Mouse (Mus musculus): ENCODE results near the gene Maff. TPM values are rescaled to one million over a fixed set of nuclear protein-coding genes. Genes with fewer than 3 reads are reported as not detected.

Maff gene
- polyA plus RNA-seq, 1 experiment from 2014 or later, result 1.7 TPM

- Histone ChIP-seq H3K27ac (replicated peaks) (no peak overlapping the region), H3K4me2 (no peak overlapping the region), H3K36me3 (no peaks in the 10 kb centered on the region), H3K27me3 (replicated peaks) (no peaks in the 10 kb centered on the region), H3K4me3 (no peak overlapping the region), H3K9ac (no peak overlapping the region), H3K9me3 (no peaks in the 10 kb centered on the region), H3K4me1 (peaks cover 21% of the 10 kb centered on the region)
- ATAC-seq (ENCODE audit: extremely low read depth, insufficient number of reproducible peaks, low FRiP score, low TSS enrichment), result no peak
- WGBS, result 76% methylated on average over 4 of the region's 4 CpGs
Measured at GRCm38 (mm10) chr15:79330521-79330920, 15.9 kb upstream of the Maff start.

GRCm38 (mm10) chr15:79333409-79333808, 13.0 kb upstream of the Maff start:
- Histone ChIP-seq H3K4me1 (no peaks in the 10 kb centered on the region), H3K9me3 (no peaks in the 10 kb centered on the region), H3K27ac (replicated peaks) (no peak overlapping the region), H3K36me3 (no peaks in the 10 kb centered on the region), H3K4me3 (no peak overlapping the region), H3K27me3 (replicated peaks) (0 out of 2 replicates have a peak, but pooled peaks cover 3% of the 10 kb centered on the region), H3K4me2 (no peak overlapping the region), H3K9ac (no peak overlapping the region)
- ATAC-seq (ENCODE audit: extremely low read depth, insufficient number of reproducible peaks, low FRiP score, low TSS enrichment), result peak; percentile 67
- WGBS, result 71% methylated on average over 4 of the region's 4 CpGs

- H3K27ac ChIP-seq (replicated peaks), result no peak overlapping the region
- ATAC-seq (ENCODE audit: extremely low read depth, insufficient number of reproducible peaks, low FRiP score, low TSS enrichment), result no peak
- no peaks in the 10 kb centered on the region for H3K36me3 ChIP-seq
- 0 out of 2 replicates have a peak, but pooled peaks cover 3% of the 10 kb centered on the region for H3K27me3 ChIP-seq (replicated peaks)
- WGBS, result 63% methylated on average over 7 of the region's 7 CpGs
- no peaks in the 10 kb centered on the region for H3K9me3 ChIP-seq
- H3K4me1 ChIP-seq, result no peaks in the 10 kb centered on the region
- H3K9ac ChIP-seq, result no peak overlapping the region
- H3K4me3 ChIP-seq, result no peak overlapping the region
- no peak overlapping the region for H3K4me2 ChIP-seq
Measured at GRCm38 (mm10) chr15:79335061-79335655, 11.3 kb upstream of the Maff start.

- WGBS, result 67% methylated on average over 5 of the region's 5 CpGs
- no peak overlapping the region for H3K27ac ChIP-seq (replicated peaks)
- H3K4me1 ChIP-seq, result no peaks in the 10 kb centered on the region
- no peak overlapping the region for H3K4me3 ChIP-seq
- H3K9ac ChIP-seq, result no peak overlapping the region
- no peak for ATAC-seq (ENCODE audit: extremely low read depth, insufficient number of reproducible peaks, low FRiP score, low TSS enrichment)
- H3K9me3 ChIP-seq, result no peaks in the 10 kb centered on the region
- no peak overlapping the region for H3K4me2 ChIP-seq
- H3K27me3 ChIP-seq (replicated peaks), result 0 out of 2 replicates have a peak, but pooled peaks cover 3% of the 10 kb centered on the region
- no peaks in the 10 kb centered on the region for H3K36me3 ChIP-seq
Measured at GRCm38 (mm10) chr15:79338978-79339377, 7.4 kb upstream of the Maff start.

GRCm38 (mm10) chr15:79342641-79343337, 3.6 kb upstream of the Maff start:
- H3K4me3 ChIP-seq, result no peak overlapping the region
- peaks cover 3% of the 10 kb centered on the region; the same call in 1 of the 2 replicates for H3K4me1 ChIP-seq
- H3K9ac ChIP-seq, result no peak overlapping the region
- no peaks in the 10 kb centered on the region for H3K36me3 ChIP-seq
- H3K27ac ChIP-seq (replicated peaks), result no peak overlapping the region
- 69% methylated on average over 6 of the region's 6 CpGs for WGBS
- H3K27me3 ChIP-seq (replicated peaks), result no peaks in the 10 kb centered on the region
- no peak for ATAC-seq (ENCODE audit: extremely low read depth, insufficient number of reproducible peaks, low FRiP score, low TSS enrichment)
- H3K9me3 ChIP-seq, result no peaks in the 10 kb centered on the region
- H3K4me2 ChIP-seq, result no peak overlapping the region

GRCm38 (mm10) chr15:79344627-79345026, 1.8 kb upstream of the Maff start:
- Histone ChIP-seq H3K4me3 (no peak overlapping the region), H3K9ac (no peak overlapping the region), H3K36me3 (no peaks in the 10 kb centered on the region), H3K27me3 (replicated peaks) (no peaks in the 10 kb centered on the region), H3K4me1 (peaks cover 14% of the 10 kb centered on the region), H3K9me3 (no peaks in the 10 kb centered on the region), H3K27ac (replicated peaks) (no peak overlapping the region), H3K4me2 (no peak overlapping the region)
- ATAC-seq (ENCODE audit: extremely low read depth, insufficient number of reproducible peaks, low FRiP score, low TSS enrichment), result no peak
- 83% methylated on average over 4 of the region's 4 CpGs for WGBS

GRCm38 (mm10) chr15:79347165-79347844, 884 bp downstream of the Maff start:
- Histone ChIP-seq H3K4me1 (peaks cover 31% of the 10 kb centered on the region), H3K27ac (replicated peaks) (peak overlapping the region; percentile 98), H3K9ac (peak overlapping the region; percentile 92), H3K36me3 (no peaks in the 10 kb centered on the region), H3K4me2 (peak overlapping the region; percentile 89), H3K27me3 (replicated peaks) (no peaks in the 10 kb centered on the region), H3K4me3 (peak overlapping the region; percentile 84), H3K9me3 (no peaks in the 10 kb centered on the region)
- WGBS, result under 1% methylated on average over 61 of the region's 61 CpGs
- ATAC-seq (ENCODE audit: extremely low read depth, insufficient number of reproducible peaks, low FRiP score, low TSS enrichment), result peak; percentile 84

GRCm38 (mm10) chr15:79347845-79348506, 1.6 kb downstream of the Maff start:
- ATAC-seq (ENCODE audit: extremely low read depth, insufficient number of reproducible peaks, low FRiP score, low TSS enrichment), result peak; percentile 82
- Histone ChIP-seq H3K36me3 (no peaks in the 10 kb centered on the region), H3K27me3 (replicated peaks) (no peaks in the 10 kb centered on the region), H3K4me1 (peaks cover 34% of the 10 kb centered on the region), H3K27ac (replicated peaks) (peak overlapping the region; percentile 98), H3K4me2 (peak overlapping the region; percentile 89), H3K4me3 (peak overlapping the region; percentile 84), H3K9me3 (no peaks in the 10 kb centered on the region), H3K9ac (peak overlapping the region; percentile 92)
- under 1% methylated on average over 46 of the region's 46 CpGs for WGBS

GRCm38 (mm10) chr15:79348651-79349050, 2.2 kb downstream of the Maff start:
- 64% methylated on average over 8 of the region's 8 CpGs for WGBS

GRCm38 (mm10) chr15:79350866-79351265, 4.4 kb downstream of the Maff start:
- Histone ChIP-seq H3K4me1 (peaks cover 39% of the 10 kb centered on the region), H3K9me3 (no peaks in the 10 kb centered on the region), H3K27me3 (replicated peaks) (no peaks in the 10 kb centered on the region), H3K4me2 (peak overlapping the region; percentile 44), H3K27ac (replicated peaks) (peak overlapping the region; percentile 83), H3K4me3 (peak overlapping the region; percentile 22; the same call in 1 of the 2 replicates), H3K9ac (peak overlapping the region; percentile 73), H3K36me3 (no peaks in the 10 kb centered on the region)
- WGBS, result 91% methylated on average over 4 of the region's 4 CpGs
- ATAC-seq (ENCODE audit: extremely low read depth, insufficient number of reproducible peaks, low FRiP score, low TSS enrichment), result no peak

More at GRCm38 (mm10) chr15:79348651-79349050, 2.2 kb downstream of the Maff start:
- H3K9me3 ChIP-seq, result no peaks in the 10 kb centered on the region
- H3K27ac ChIP-seq (replicated peaks), result peak overlapping the region; percentile 98
- peaks cover 34% of the 10 kb centered on the region for H3K4me1 ChIP-seq
- peak overlapping the region; percentile 92 for H3K9ac ChIP-seq
- H3K36me3 ChIP-seq, result no peaks in the 10 kb centered on the region
- peak overlapping the region; percentile 84 for H3K4me3 ChIP-seq
- no peaks in the 10 kb centered on the region for H3K27me3 ChIP-seq (replicated peaks)
- H3K4me2 ChIP-seq, result peak overlapping the region; percentile 89
- no peak for ATAC-seq (ENCODE audit: extremely low read depth, insufficient number of reproducible peaks, low FRiP score, low TSS enrichment)

GRCm38 (mm10) chr15:79351331-79351767, 4.9 kb downstream of the Maff start:
- Histone ChIP-seq H3K27me3 (replicated peaks) (no peaks in the 10 kb centered on the region), H3K4me3 (peak overlapping the region; percentile 22), H3K9ac (peak overlapping the region; percentile 73), H3K4me2 (peak overlapping the region; percentile 44), H3K36me3 (no peaks in the 10 kb centered on the region), H3K9me3 (no peaks in the 10 kb centered on the region), H3K27ac (replicated peaks) (peak overlapping the region; percentile 83), H3K4me1 (peaks cover 44% of the 10 kb centered on the region)
- WGBS, result 19% methylated on average over 15 of the region's 15 CpGs
- no peak for ATAC-seq (ENCODE audit: extremely low read depth, insufficient number of reproducible peaks, low FRiP score, low TSS enrichment)

Measured in heart, embryonic 13.5 days (tissue).